Mouse (Mus musculus): Measurements from ENCODE around the gene Aasdhppt. TPM values are rescaled to one million over a fixed set of nuclear protein-coding genes. Genes with fewer than 3 reads are reported as not detected.

Aasdhppt gene
- polyA plus RNA-seq (2016; fragmentation: Nextera tagmentation; extraction: Ambion mirVana), result 30.7 and 32.0 TPM in 2 replicates

- H3K4me3 ChIP-seq, result peak within 1 kb of the TSS; percentile 73
- H3K9me3 ChIP-seq, result no peaks in the 10 kb centered on the region
- WGBS, result under 1% methylated on average over 53 of the region's 53 CpGs
- H3K36me3 ChIP-seq (replicated peaks), result peaks cover 2% of the 10 kb centered on the region; the same call in 1 of the 2 replicates
- no peaks in the 10 kb centered on the region for H3K27me3 ChIP-seq (ENCODE audit: poor library complexity, severe bottlenecking)
- peak within 1 kb of the TSS; percentile 95 for H3K27ac ChIP-seq
- DNase-seq (ENCODE audit: extremely low spot score, low spot score), result peak; percentile 98
- peaks cover 20% of the 10 kb centered on the region for H3K4me1 ChIP-seq
These were observed at the start of gene Aasdhppt, which contains the start of gene Kbtbd3 for GRCm38 (mm10) chr9:4309351-4310085. Gene Aasdhppt (minus strand): TSS chr9:4309471. Gene Kbtbd3 (plus strand): TSS chr9:4309833.

GRCm38 (mm10) chr9:4353163-4353562 is 43.9 kb upstream of the Aasdhppt start:
- H3K27me3 ChIP-seq (ENCODE audit: poor library complexity, severe bottlenecking), result no peaks in the 10 kb centered on the region
- no peak overlapping the region for H3K4me3 ChIP-seq
- no peak for DNase-seq (ENCODE audit: extremely low spot score, low spot score)
- H3K36me3 ChIP-seq (replicated peaks), result no peaks in the 10 kb centered on the region
- no peaks in the 10 kb centered on the region for H3K4me1 ChIP-seq
- H3K27ac ChIP-seq, result no peak overlapping the region
- 97% methylated on average over 1 of the region's 1 CpGs for WGBS
- no peaks in the 10 kb centered on the region for H3K9me3 ChIP-seq

GRCm38 (mm10) chr9:4318939-4319721 is 9.9 kb upstream of the Aasdhppt start:
- H3K4me3 ChIP-seq, result no peak overlapping the region
- H3K4me1 ChIP-seq, result no peaks in the 10 kb centered on the region
- H3K9me3 ChIP-seq, result peaks cover 5% of the 10 kb centered on the region; the same call in 1 of the 2 replicates
- H3K27me3 ChIP-seq (ENCODE audit: poor library complexity, severe bottlenecking), result no peaks in the 10 kb centered on the region
- no peak for DNase-seq (ENCODE audit: extremely low spot score, low spot score)
- 92% methylated on average over 6 of the region's 6 CpGs for WGBS
- H3K27ac ChIP-seq, result no peak overlapping the region
- H3K36me3 ChIP-seq (replicated peaks), result no peaks in the 10 kb centered on the region

- H3K4me1 ChIP-seq, result peaks cover 2% of the 10 kb centered on the region
- 90% methylated on average over 2 of the region's 2 CpGs for WGBS
- no peaks in the 10 kb centered on the region for H3K36me3 ChIP-seq (replicated peaks)
- H3K4me3 ChIP-seq, result no peak overlapping the region
- H3K9me3 ChIP-seq, result no peaks in the 10 kb centered on the region
- H3K27ac ChIP-seq, result no peak overlapping the region
- no peak for DNase-seq (ENCODE audit: extremely low spot score, low spot score)
- H3K27me3 ChIP-seq (ENCODE audit: poor library complexity, severe bottlenecking), result no peaks in the 10 kb centered on the region
These were observed 6.5 kb upstream of the Aasdhppt start for GRCm38 (mm10) chr9:4315746-4316145.

GRCm38 (mm10) chr9:4313946-4314345 is 4.7 kb upstream of the Aasdhppt start:
- no peaks in the 10 kb centered on the region for H3K27me3 ChIP-seq (ENCODE audit: poor library complexity, severe bottlenecking)
- no peak overlapping the region for H3K4me3 ChIP-seq
- no peak for DNase-seq (ENCODE audit: extremely low spot score, low spot score)
- no peaks in the 10 kb centered on the region for H3K36me3 ChIP-seq (replicated peaks)
- no peaks in the 10 kb centered on the region for H3K9me3 ChIP-seq
- H3K4me1 ChIP-seq, result peaks cover 8% of the 10 kb centered on the region
- H3K27ac ChIP-seq, result no peak overlapping the region
- WGBS, result 95% methylated on average over 4 of the region's 4 CpGs

- DNase-seq (ENCODE audit: extremely low spot score, low spot score), result no peak
- Histone ChIP-seq H3K9me3 (no peaks in the 10 kb centered on the region), H3K36me3 (replicated peaks) (0 out of 2 replicates have a peak, but pooled peaks cover 1% of the 10 kb centered on the region), H3K4me3 (no peak overlapping the region), H3K27ac (no peak overlapping the region), H3K4me1 (peaks cover 20% of the 10 kb centered on the region), H3K27me3 (ENCODE audit: poor library complexity, severe bottlenecking) (no peaks in the 10 kb centered on the region)
- WGBS, result 88% methylated on average over 3 of the region's 3 CpGs
These were observed 1.9 kb upstream of the Aasdhppt start for GRCm38 (mm10) chr9:4311162-4311561.

GRCm38 (mm10) chr9:4310706-4311105 is 1.4 kb upstream of the Aasdhppt start:
- no peak for DNase-seq (ENCODE audit: extremely low spot score, low spot score)
- peak overlapping the region; percentile 73 for H3K4me3 ChIP-seq
- WGBS, result 80% methylated on average over 3 of the region's 3 CpGs
- peak overlapping the region; percentile 95; the same call in 1 of the 2 replicates for H3K27ac ChIP-seq
- H3K36me3 ChIP-seq (replicated peaks), result peaks cover 2% of the 10 kb centered on the region; the same call in 1 of the 2 replicates
- peaks cover 20% of the 10 kb centered on the region for H3K4me1 ChIP-seq
- no peaks in the 10 kb centered on the region for H3K9me3 ChIP-seq
- no peaks in the 10 kb centered on the region for H3K27me3 ChIP-seq (ENCODE audit: poor library complexity, severe bottlenecking)

GRCm38 (mm10) chr9:4308628-4309350 is 482 bp downstream of the Aasdhppt start:
- Histone ChIP-seq H3K4me3 (peak overlapping the region; percentile 73), H3K4me1 (peaks cover 20% of the 10 kb centered on the region), H3K27me3 (ENCODE audit: poor library complexity, severe bottlenecking) (no peaks in the 10 kb centered on the region), H3K9me3 (no peaks in the 10 kb centered on the region), H3K36me3 (replicated peaks) (peaks cover 2% of the 10 kb centered on the region; the same call in 1 of the 2 replicates), H3K27ac (peak overlapping the region; percentile 95)
- WGBS, result 1% methylated on average over 36 of the region's 36 CpGs
- DNase-seq (ENCODE audit: extremely low spot score, low spot score), result no peak

- no peaks in the 10 kb centered on the region for H3K27me3 ChIP-seq (ENCODE audit: poor library complexity, severe bottlenecking)
- WGBS, result 69% methylated on average over 1 of the region's 1 CpGs
- peaks cover 32% of the 10 kb centered on the region for H3K36me3 ChIP-seq (replicated peaks)
- DNase-seq (ENCODE audit: extremely low spot score, low spot score), result no peak
- H3K4me1 ChIP-seq, result peaks cover 13% of the 10 kb centered on the region
- no peaks in the 10 kb centered on the region for H3K9me3 ChIP-seq
- H3K4me3 ChIP-seq, result no peak overlapping the region
- no peak overlapping the region for H3K27ac ChIP-seq
These were observed 4.4 kb downstream of the Aasdhppt start for GRCm38 (mm10) chr9:4304867-4305266.

GRCm38 (mm10) chr9:4300466-4300865 is 8.8 kb downstream of the Aasdhppt start:
- no peaks in the 10 kb centered on the region for H3K4me1 ChIP-seq
- WGBS, result 95% methylated on average over 2 of the region's 2 CpGs
- no peak overlapping the region for H3K27ac ChIP-seq
- DNase-seq (ENCODE audit: extremely low spot score, low spot score), result no peak
- H3K9me3 ChIP-seq, result no peaks in the 10 kb centered on the region
- H3K36me3 ChIP-seq (replicated peaks), result peaks cover 67% of the 10 kb centered on the region
- no peak overlapping the region for H3K4me3 ChIP-seq
- H3K27me3 ChIP-seq (ENCODE audit: poor library complexity, severe bottlenecking), result no peaks in the 10 kb centered on the region

GRCm38 (mm10) chr9:4283850-4284249 is 25.4 kb downstream of the Aasdhppt start:
- Histone ChIP-seq H3K27me3 (ENCODE audit: poor library complexity, severe bottlenecking) (no peaks in the 10 kb centered on the region), H3K9me3 (no peaks in the 10 kb centered on the region; the same call in 1 of the 2 replicates), H3K4me3 (no peak overlapping the region), H3K36me3 (replicated peaks) (peaks cover 29% of the 10 kb centered on the region), H3K4me1 (peaks cover 5% of the 10 kb centered on the region), H3K27ac (no peak overlapping the region)
- 7% methylated on average over 3 of the region's 3 CpGs for WGBS
- no peak for DNase-seq (ENCODE audit: extremely low spot score, low spot score)

- no peak for DNase-seq (ENCODE audit: extremely low spot score, low spot score)
- H3K4me1 ChIP-seq, result no peaks in the 10 kb centered on the region
- WGBS, result 98% methylated on average over 3 of the region's 3 CpGs
- no peak overlapping the region for H3K27ac ChIP-seq
- H3K36me3 ChIP-seq (replicated peaks), result no peaks in the 10 kb centered on the region
- H3K9me3 ChIP-seq, result peaks cover 11% of the 10 kb centered on the region
- no peak overlapping the region for H3K4me3 ChIP-seq
- H3K27me3 ChIP-seq (ENCODE audit: poor library complexity, severe bottlenecking), result no peaks in the 10 kb centered on the region
These were observed 42.4 kb downstream of the Aasdhppt start for GRCm38 (mm10) chr9:4266881-4267280.
